In the genomic region with DNA sequence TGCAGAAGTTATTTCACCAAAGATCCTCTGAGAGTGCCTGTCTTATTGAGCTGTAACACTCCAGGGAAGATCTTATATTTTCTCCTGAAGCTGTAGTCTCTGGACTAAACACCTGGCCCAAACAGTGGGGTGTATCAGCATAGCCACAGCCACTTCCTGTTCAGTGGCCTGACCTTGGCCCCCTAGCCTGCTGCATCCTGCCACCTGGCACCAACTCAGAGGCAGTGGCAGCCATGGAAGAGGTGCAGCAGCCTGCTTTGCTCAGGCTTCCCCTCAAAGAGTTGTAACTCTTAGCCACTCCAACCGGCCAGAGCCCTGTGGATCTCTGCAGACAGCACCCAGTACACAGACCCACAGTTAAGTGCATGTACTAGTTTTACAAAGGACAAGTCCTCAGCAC, we compare ENCODE assay signal across 28 mouse cellular contexts. TPM values are rescaled to one million over a fixed set of nuclear protein-coding genes. Genes with fewer than 3 reads are reported as not detected.
DNase-seq lines count a peak whose midpoint lies in the region; ATAC-seq and TF ChIP-seq lines count a peak whose summit lies in the region.
"Had no signal": no experiment of that assay in that cellular context is flagged by ENCODE, and none has a peak within 500 bp of the region (broad histone marks: within the 10 kb centered on the region; RNA-seq: fewer than 3 reads in every experiment).

No protein-coding gene starts in this region.

- no peaks in the 10 kb centered on the region for H3K36me3 ChIP-seq in thymus, adult 2 months (ENCODE audit: control insufficient read depth, insufficient read depth, low read length)
- no peaks in the 10 kb centered on the region for H3K36me3 ChIP-seq in forebrain, embryonic 16.5 days (ENCODE audit: control insufficient read depth, insufficient read depth)
- H3K36me3 ChIP-seq: embryonic facial prominence, embryonic 13.5 days; forebrain, embryonic 10.5 days; forebrain, embryonic 15.5 days; heart, embryonic 15.5 days; hindbrain, embryonic 10.5 days; kidney, embryonic 15.5 days; liver, embryonic 15.5 days; lung, embryonic 15.5 days; midbrain, embryonic 12.5 days had no signal

- 0% methylated on average over 1 of the region's 1 CpGs for WGBS in thymus, adult 2 months
- 90% methylated on average over 1 of the region's 1 CpGs for WGBS in forebrain, embryonic 16.5 days

- no peak for TF ChIP-seq CTCF in thymus, adult 2 months (IDR thresholded peaks at IDR 0.05; ENCODE audit: borderline replicate concordance, control insufficient read depth, extremely low read depth, insufficient read depth, low read length, poor library complexity)

- H3K27me3 ChIP-seq in thymus, adult 2 months (ENCODE audit: control insufficient read depth, insufficient read depth, low read length) = no peaks in the 10 kb centered on the region
- H3K27me3 ChIP-seq in forebrain, embryonic 16.5 days (replicated peaks; ENCODE audit: control insufficient read depth, insufficient read depth, low read length) = no peaks in the 10 kb centered on the region
- H3K27me3 ChIP-seq: embryonic facial prominence, embryonic 13.5 days; forebrain, embryonic 15.5 days; heart, embryonic 15.5 days; kidney, embryonic 15.5 days; liver, embryonic 15.5 days; lung, embryonic 15.5 days; megakaryocyte, embryonic 14.5 days; midbrain, embryonic 12.5 days had no signal

- H3K9me3 ChIP-seq in forebrain, embryonic 16.5 days (ENCODE audit: control insufficient read depth, low read length) = no peaks in the 10 kb centered on the region
- H3K9me3 ChIP-seq: embryonic facial prominence, embryonic 13.5 days; forebrain, embryonic 10.5 days; forebrain, embryonic 15.5 days; heart, embryonic 15.5 days; hindbrain, embryonic 10.5 days; kidney, embryonic 15.5 days; liver, embryonic 15.5 days; lung, embryonic 15.5 days; megakaryocyte, embryonic 14.5 days; midbrain, embryonic 12.5 days had no signal

- DNase-seq in ES-CJ7 (ENCODE audit: low read depth, low spot score) = peak; percentile 11
- DNase-seq in thymus, adult 2 months = peak; percentile 31
- peak; percentile 40 to 63 for DNase-seq in thymus, postnatal 36 days
- DNase-seq in retina, postnatal 1 day = no peak
- no peak for DNase-seq in lung, postnatal 10 days
- DNase-seq: adrenal gland, postnatal 25 days; cerebellum, adult 8-10 months; cerebellum, postnatal 36 days; gastrocnemius, adult 2 months; kidney, adult 18-20 months; kidney, postnatal 25 days; lung, postnatal 36 days; right cerebral cortex, postnatal 14 days had no signal

- ATAC-seq in common myeloid progenitor, adult 5-6 weeks (replicated peaks; ENCODE audit: low read depth, poor library complexity, severe bottlenecking) = 0 out of 2 replicates have a peak, but pooled peaks have one; percentile 32
- ATAC-seq in forebrain, embryonic 16.5 days = no peak
- ATAC-seq: forebrain, embryonic 15.5 days; hindbrain, embryonic 16.5 days; Patski had no signal

- H3K9ac ChIP-seq in forebrain, embryonic 16.5 days (replicated peaks; ENCODE audit: low read depth, low read length) = no peak overlapping the region
- H3K9ac ChIP-seq: embryonic facial prominence, embryonic 13.5 days; forebrain, embryonic 15.5 days; heart, embryonic 15.5 days; kidney, embryonic 15.5 days; liver, embryonic 15.5 days; lung, embryonic 15.5 days; midbrain, embryonic 12.5 days had no signal

- H3K4me3 ChIP-seq in thymus, adult 2 months (ENCODE audit: control insufficient read depth, insufficient read depth, low read length) = no peak overlapping the region
- no peak overlapping the region for H3K4me3 ChIP-seq in forebrain, embryonic 16.5 days (replicated peaks; ENCODE audit: low read length)
- H3K4me3 ChIP-seq: embryonic facial prominence, embryonic 13.5 days; forebrain, embryonic 10.5 days; forebrain, embryonic 15.5 days; gastrocnemius, adult 2 months; heart, embryonic 15.5 days; hindbrain, embryonic 10.5 days; kidney, embryonic 15.5 days; liver, embryonic 15.5 days; lung, embryonic 15.5 days; megakaryocyte, embryonic 14.5 days; midbrain, embryonic 12.5 days had no signal

- TF ChIP-seq POLR2A in thymus, adult 2 months (IDR thresholded peaks at IDR 0.05; ENCODE audit: control insufficient read depth, extremely low read depth, insufficient read depth, low read length, poor library complexity) = no peak

- no peak overlapping the region for H3K4me2 ChIP-seq in forebrain, embryonic 16.5 days (ENCODE audit: low read length)
- H3K4me2 ChIP-seq: embryonic facial prominence, embryonic 13.5 days; forebrain, embryonic 15.5 days; heart, embryonic 15.5 days; kidney, embryonic 15.5 days; liver, embryonic 15.5 days; lung, embryonic 15.5 days; midbrain, embryonic 12.5 days had no signal

- peak overlapping the region; percentile 76 for H3K27ac ChIP-seq in thymus, adult 2 months (ENCODE audit: control insufficient read depth, insufficient read depth, low read length)
- H3K27ac ChIP-seq in forebrain, embryonic 16.5 days (ENCODE audit: low read length) = no peak overlapping the region
- H3K27ac ChIP-seq: embryonic facial prominence, embryonic 13.5 days; forebrain, embryonic 10.5 days; forebrain, embryonic 15.5 days; gastrocnemius, adult 2 months; heart, embryonic 15.5 days; hindbrain, embryonic 10.5 days; kidney, embryonic 15.5 days; liver, embryonic 15.5 days; lung, embryonic 15.5 days; midbrain, embryonic 12.5 days had no signal

- H3K4me1 ChIP-seq in thymus, adult 2 months (replicated peaks; ENCODE audit: control insufficient read depth, insufficient read depth, low read length) = peaks cover 4% of the 10 kb centered on the region
- H3K4me1 ChIP-seq in forebrain, embryonic 16.5 days (replicated peaks; ENCODE audit: control insufficient read depth, insufficient read depth, low read length) = no peaks in the 10 kb centered on the region
- H3K4me1 ChIP-seq: embryonic facial prominence, embryonic 13.5 days; forebrain, embryonic 10.5 days; forebrain, embryonic 15.5 days; heart, embryonic 15.5 days; hindbrain, embryonic 10.5 days; kidney, embryonic 15.5 days; liver, embryonic 15.5 days; lung, embryonic 15.5 days; megakaryocyte, embryonic 14.5 days; midbrain, embryonic 12.5 days had no signal

RNA-seq across cellular contexts. Expression of a gene that starts 58.9 kb away (rescaled TPM):
- 6.3 and 6.9 TPM in 2 replicates for total RNA-seq in common myeloid progenitor, adult 5-6 weeks (2017)
- 2.9 and 3.5 TPM in 2 replicates for polyA plus RNA-seq in thymus, adult 2 months (2012; rRNA removed)
- 5.3 and 6.2 TPM in 2 replicates for polyA plus RNA-seq in forebrain, embryonic 16.5 days (2015; fragmentation: Nextera tagmentation; extraction: Ambion mirVana)
- total RNA-seq: MEL had no signal

Comparison
In these comparisons a context has a peak if more than half of its experiments do, and no peak if none do; other contexts are left out.
1. DNase-seq: peak in ES-CJ7 (single experiment), thymus, adult 2 months (single experiment) and thymus, postnatal 36 days (2 of 2); none in retina, postnatal 1 day (single experiment) and lung, postnatal 10 days (single experiment).